Mouse (Mus musculus) thymus, adult 2 months (tissue): Measurements from ENCODE around the gene Yap1.

Source experiments
- CTCF ChIP-seq: fragments of 200-500 bp; IDR thresholded peaks from 2 replicates; pipeline ENCODE4 v1.5.1; 2012; ENCODE audit warnings: mild to moderate bottlenecking, control low read depth, low read length, moderate library complexity, borderline replicate concordance; ENCODE audit not compliant: control insufficient read depth, poor library complexity, insufficient read depth; ENCODE audit errors: extremely low read depth
- POLR2A ChIP-seq: fragments of 200-500 bp; IDR thresholded peaks from 2 replicates; pipeline ENCODE4 v1.6.1; 2012; ENCODE audit warnings: mild to moderate bottlenecking, low read length, control low read depth, moderate library complexity; ENCODE audit not compliant: control insufficient read depth, poor library complexity, insufficient read depth; ENCODE audit errors: extremely low read depth

DNA sequence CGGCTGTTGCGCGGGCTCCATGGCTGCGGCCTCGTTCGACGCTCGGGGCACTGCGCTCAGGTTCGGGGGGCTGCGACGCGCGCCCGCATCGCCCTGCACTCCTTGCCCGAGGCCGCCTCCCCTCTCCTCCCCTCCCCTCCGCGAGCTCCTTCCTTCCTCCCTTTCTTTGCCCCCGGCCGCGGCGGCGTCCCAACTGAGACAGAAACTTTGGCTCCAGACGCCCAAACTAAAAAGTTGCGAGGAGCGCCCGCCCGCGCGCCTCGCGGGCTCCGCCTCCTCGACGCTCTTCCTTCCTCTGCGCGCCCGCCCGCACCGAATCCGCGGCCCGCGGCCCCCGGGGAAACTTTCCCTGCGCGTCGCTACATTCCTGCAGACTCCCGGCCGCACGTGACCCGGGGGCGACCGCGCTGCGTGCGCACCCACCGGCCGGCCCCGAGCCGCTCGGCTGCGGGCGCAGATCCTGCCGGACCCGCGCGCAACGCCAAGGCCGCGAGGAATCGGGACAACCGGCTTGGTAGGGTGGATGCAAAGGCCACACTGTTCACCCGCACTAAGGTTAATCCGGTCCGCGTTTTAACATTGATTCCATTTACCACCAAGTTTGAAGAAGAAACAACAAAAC is at the start of gene Yap1:
- TF ChIP-seq CTCF (0 out of 2 replicates have a peak, but pooled peaks have one; percentile 5), POLR2A (no peak)
